Mouse (Mus musculus): Measurements from ENCODE around the gene Cmklr1.

Gene Cmklr1

GRCm38 (mm10) chr5:113634887-113635610, 15.2 kb downstream of the Cmklr1 start:
- ChIA-PET CTCF (no interaction called here), POLR2A (interaction anchor here in 2 of 4 experiments (1.6 to 1.9 kb wide), 2 partner anchors 9 to 50 kb away, joined by 6 to 7 read pairs; no protein-coding TSS in a partner anchor)

GRCm38 (mm10) chr5:113634024-113634651, 16.1 kb downstream of the Cmklr1 start:
- CTCF ChIA-PET, result interaction anchor here in 1 of 4 experiments (0.6 to 1.4 kb wide), 2 partner anchors 53 to 342 kb away, joined by 3 read pairs; no protein-coding TSS in a partner anchor
- POLR2A ChIA-PET, result interaction anchor here in 2 of 4 experiments (1.6 to 1.9 kb wide), 2 partner anchors 10 to 49 kb away, joined by 6 to 7 read pairs; no protein-coding TSS in a partner anchor

GRCm38 (mm10) chr5:113633037-113633714, 17.1 kb downstream of the Cmklr1 start:
- CTCF ChIA-PET, result interaction anchor here in 1 of 4 experiments (1.4 kb wide), 1 partner anchor 52 kb away, joined by 3 read pairs; no protein-coding TSS in a partner anchor
- POLR2A ChIA-PET, result interaction anchor here in 2 of 4 experiments (0.6 to 1.5 kb wide), 3 partner anchors 12 to 121 kb away, joined by 3 to 4 read pairs (median 4); no protein-coding TSS in a partner anchor

- CTCF ChIA-PET, result interaction anchor here in 1 of 4 experiments (1.3 kb wide), 1 partner anchor 254 kb away, joined by 3 read pairs; no protein-coding TSS in a partner anchor
- POLR2A ChIA-PET, result interaction anchor here (0.6 to 3.9 kb wide), 10 partner anchors 8 to 311 kb away, joined by 3 to 14 read pairs (median 4); no protein-coding TSS in a partner anchor
Observed at GRCm38 (mm10) chr5:113630116-113630515, 20.1 kb downstream of the Cmklr1 start.

- CTCF ChIA-PET, result no interaction called here
Observed at GRCm38 (mm10) chr5:113629248-113629647, 21.0 kb downstream of the Cmklr1 start.

GRCm38 (mm10) chr5:113627820-113628437, 22.3 kb downstream of the Cmklr1 start:
- ChIA-PET CTCF (interaction anchor here in 3 of 4 experiments (0.5 to 0.9 kb wide), 5 partner anchors 19 to 255 kb away, joined by 3 to 4 read pairs (median 3); no protein-coding TSS in a partner anchor), POLR2A (interaction anchor here in 2 of 4 experiments (0.5 to 3.9 kb wide), 6 partner anchors 10 to 42 kb away, joined by 3 to 14 read pairs (median 4); no protein-coding TSS in a partner anchor)

More at GRCm38 (mm10) chr5:113629248-113629647, 21.0 kb downstream of the Cmklr1 start:
- POLR2A ChIA-PET, result interaction anchor here in 3 of 4 experiments (0.8 to 3.9 kb wide), 7 partner anchors 8 to 71 kb away, joined by 3 to 14 read pairs (median 3); no protein-coding TSS in a partner anchor

- CTCF ChIA-PET, result no interaction called here
- POLR2A ChIA-PET, result interaction anchor here in 3 of 4 experiments (0.6 to 3.9 kb wide), 3 partner anchors 16 to 97 kb away, joined by 3 to 14 read pairs (median 3); no protein-coding TSS in a partner anchor
Observed at GRCm38 (mm10) chr5:113626991-113627390, 23.2 kb downstream of the Cmklr1 start.

GRCm38 (mm10) chr5:113626352-113626751, 23.9 kb downstream of the Cmklr1 start:
- ChIA-PET POLR2A (interaction anchor here in 3 of 4 experiments (0.6 to 3.9 kb wide), 3 partner anchors 15 to 98 kb away, joined by 3 to 14 read pairs (median 3); no protein-coding TSS in a partner anchor), CTCF (no interaction called here)

- ChIA-PET POLR2A (interaction anchor here in 2 of 4 experiments (1.5 to 1.6 kb wide), 2 partner anchors 9 to 39 kb away, joined by 3 read pairs; no protein-coding TSS in a partner anchor), CTCF (interaction anchor here in 1 of 4 experiments (0.5 kb wide), 2 partner anchors 29 to 91 kb away, joined by 3 to 7 read pairs; no protein-coding TSS in a partner anchor)
Observed at GRCm38 (mm10) chr5:113625068-113625467, 25.2 kb downstream of the Cmklr1 start.

GRCm38 (mm10) chr5:113623052-113623451, 27.2 kb downstream of the Cmklr1 start:
- POLR2A ChIA-PET, result interaction anchor here (0.5 to 1.9 kb wide), 13 partner anchors 23 to 1173 kb away, joined by 3 to 10 read pairs (median 4); partner anchors contain the start of gene 1700069L16Rik (in 1 of the 4)
- CTCF ChIA-PET, result interaction anchor here in 3 of 4 experiments (0.6 to 1.2 kb wide), 6 partner anchors 15 to 301 kb away, joined by 3 to 6 read pairs (median 4); no protein-coding TSS in a partner anchor

GRCm38 (mm10) chr5:113620999-113621398, 29.2 kb downstream of the Cmklr1 start:
- ChIA-PET CTCF (interaction anchor here in 1 of 4 experiments (0.5 kb wide), 1 partner anchor 222 kb away, joined by 3 read pairs; no protein-coding TSS in a partner anchor), POLR2A (interaction anchor here in 3 of 4 experiments (0.6 to 2.4 kb wide), 12 partner anchors 8 to 1589 kb away, joined by 3 to 11 read pairs (median 4); no protein-coding TSS in a partner anchor)

- ChIA-PET POLR2A (interaction anchor here in 3 of 4 experiments (0.6 to 2.4 kb wide), 8 partner anchors 9 to 1590 kb away, joined by 3 to 11 read pairs (median 4); no protein-coding TSS in a partner anchor), CTCF (no interaction called here)
Observed at GRCm38 (mm10) chr5:113620130-113620716, 30.0 kb downstream of the Cmklr1 start.

GRCm38 (mm10) chr5:113619151-113619550, 31.1 kb downstream of the Cmklr1 start:
- CTCF ChIA-PET, result no interaction called here
- POLR2A ChIA-PET, result interaction anchor here in 2 of 4 experiments (0.8 to 2.4 kb wide), 5 partner anchors 27 to 62 kb away, joined by 3 to 6 read pairs (median 3); no protein-coding TSS in a partner anchor

- CTCF ChIA-PET, result interaction anchor here in 1 of 4 experiments (0.6 kb wide), 2 partner anchors 30 to 66 kb away, joined by 3 to 4 read pairs; no protein-coding TSS in a partner anchor
- POLR2A ChIA-PET, result interaction anchor here in 3 of 4 experiments (0.6 to 2.4 kb wide), 7 partner anchors 26 to 283 kb away, joined by 3 to 6 read pairs (median 3); no protein-coding TSS in a partner anchor
Observed at GRCm38 (mm10) chr5:113618716-113619115, 31.5 kb downstream of the Cmklr1 start.

- CTCF ChIA-PET, result no interaction called here
- POLR2A ChIA-PET, result no interaction called here
Observed at GRCm38 (mm10) chr5:113611771-113612233, 38.4 kb downstream of the Cmklr1 start.

- POLR2A ChIA-PET, result interaction anchor here (0.5 to 1.6 kb wide), 9 partner anchors 11 to 201 kb away, joined by 3 to 7 read pairs (median 3); no protein-coding TSS in a partner anchor
Observed at GRCm38 (mm10) chr5:113611131-113611530, 39.1 kb downstream of the Cmklr1 start.

More at GRCm38 (mm10) chr5:113611131-113611530, 39.1 kb downstream of the Cmklr1 start:
- CTCF ChIA-PET, result interaction anchor here in 3 of 4 experiments (0.6 to 1.7 kb wide), 3 partner anchors 23 to 140 kb away, joined by 6 to 8 read pairs (median 6); no protein-coding TSS in a partner anchor
